Mouse (Mus musculus) hindbrain, embryonic 10.5 days (tissue): ENCODE measurements around the gene Snrpe. TPM values are rescaled to one million over a fixed set of nuclear protein-coding genes. Genes with fewer than 3 reads are reported as not detected.

ENCODE experiments used
- DNase-seq: peaks from one replicate; pipeline ENCODE4 v3.0.0-alpha.2; 2017; ENCODE audit warnings: low spot score
- H3K27ac ChIP-seq: fragments of 300-500 bp; sonication (generic); 2 replicates; pipeline ENCODE4 v1.5.1; 2016; ENCODE audit warnings: mild to moderate bottlenecking, moderate library complexity
- H3K27me3 ChIP-seq: fragments of 300-500 bp; sonication (generic); 2 replicates; pipeline ENCODE4 v1.6.1; 2016; ENCODE audit warnings: mild to moderate bottlenecking; ENCODE audit not compliant: poor library complexity, insufficient read depth, severe bottlenecking
- H3K36me3 ChIP-seq: fragments of 300-500 bp; sonication (generic); 2 replicates; pipeline ENCODE4 v1.6.1; 2016; ENCODE audit warnings: mild to moderate bottlenecking, moderate library complexity
- H3K4me1 ChIP-seq: fragments of 300-500 bp; sonication (generic); replicated peaks from 2 replicates; pipeline ENCODE4 v1.6.1; 2016; ENCODE audit warnings: mild to moderate bottlenecking
- H3K4me3 ChIP-seq: fragments of 300-500 bp; sonication (generic); 2 replicates; pipeline ENCODE4 v1.5.1; 2016; ENCODE audit warnings: mild to moderate bottlenecking, moderate library complexity
- H3K9me3 ChIP-seq: fragments of 300-500 bp; sonication (generic); 2 replicates; pipeline ENCODE4 v1.6.1; 2016; ENCODE audit warnings: mild to moderate bottlenecking, moderate library complexity
- WGBS: fragments of 180-500 bp; shearing (Covaris S2); methylation state at CpG from one replicate; pipeline ENCODE4 v1.1.7; 2016; 5-methylcytosine and 5-hydroxymethylcytosine counted together
- polyA plus RNA-seq: library from polyadenylated mRNA; unstranded; fragments of >200 nt; fragmentation: Nextera tagmentation; extraction: Ambion mirVana; gene quantifications from 2 replicates; pipeline ENCODE4 v1.2.1, GENCODE M21; 2016

Snrpe gene
- polyA plus RNA-seq, 1 experiment from 2014 or later: 842 TPM

- Histone ChIP-seq H3K27ac (no peak overlapping the region), H3K27me3 (no peaks in the 10 kb centered on the region), H3K4me3 (no peak overlapping the region), H3K9me3 (no peaks in the 10 kb centered on the region), H3K4me1 (peaks cover 16% of the 10 kb centered on the region; the same call in 1 of the 2 replicates), H3K36me3 (peaks cover 46% of the 10 kb centered on the region)
- DNase-seq: no peak
- WGBS: 84% methylated on average over 1 of the region's 1 CpGs
Measured at GRCm38 (mm10) chr1:133611436-133611835, 1.3 kb upstream of the Snrpe start.

- Histone ChIP-seq H3K27me3 (no peaks in the 10 kb centered on the region), H3K9me3 (no peaks in the 10 kb centered on the region), H3K36me3 (peaks cover 46% of the 10 kb centered on the region), H3K27ac (peak overlapping the region; percentile 99), H3K4me3 (peak overlapping the region; percentile 94), H3K4me1 (peaks cover 16% of the 10 kb centered on the region; the same call in 1 of the 2 replicates)
- DNase-seq: no peak
- WGBS: 62% methylated on average over 6 of the region's 6 CpGs
Measured at GRCm38 (mm10) chr1:133610601-133611000, 510 bp upstream of the Snrpe start.

- Histone ChIP-seq H3K4me3 (no peak overlapping the region), H3K4me1 (peaks cover 10% of the 10 kb centered on the region), H3K36me3 (peaks cover 95% of the 10 kb centered on the region), H3K27me3 (no peaks in the 10 kb centered on the region), H3K27ac (no peak overlapping the region), H3K9me3 (no peaks in the 10 kb centered on the region)
- 96% methylated on average over 4 of the region's 4 CpGs for WGBS
- no peak for DNase-seq
Measured at GRCm38 (mm10) chr1:133603174-133603573, 6.9 kb downstream of the Snrpe start.

- DNase-seq: peak; percentile 43
- Histone ChIP-seq H3K36me3 (peaks cover 30% of the 10 kb centered on the region), H3K9me3 (no peaks in the 10 kb centered on the region), H3K4me3 (no peak overlapping the region), H3K4me1 (peaks cover 26% of the 10 kb centered on the region), H3K27ac (peak overlapping the region; percentile 71; the same call in 1 of the 2 replicates), H3K27me3 (no peaks in the 10 kb centered on the region)
- 16% methylated on average over 4 of the region's 4 CpGs for WGBS
Measured at GRCm38 (mm10) chr1:133596298-133597007, 13.6 kb downstream of the Snrpe start.

- Histone ChIP-seq H3K27ac (no peak overlapping the region), H3K9me3 (no peaks in the 10 kb centered on the region), H3K4me3 (no peak overlapping the region), H3K36me3 (no peaks in the 10 kb centered on the region), H3K4me1 (no peaks in the 10 kb centered on the region), H3K27me3 (no peaks in the 10 kb centered on the region)
- 79% methylated on average over 6 of the region's 6 CpGs for WGBS
- DNase-seq: no peak
Measured at GRCm38 (mm10) chr1:133585995-133586537, 24.0 kb downstream of the Snrpe start.

GRCm38 (mm10) chr1:133571293-133571692, 38.8 kb downstream of the Snrpe start:
- Histone ChIP-seq H3K9me3 (peaks cover 8% of the 10 kb centered on the region), H3K27me3 (no peaks in the 10 kb centered on the region), H3K4me1 (no peaks in the 10 kb centered on the region), H3K4me3 (no peak overlapping the region), H3K36me3 (no peaks in the 10 kb centered on the region), H3K27ac (no peak overlapping the region)
- DNase-seq: no peak
- WGBS: 87% methylated on average over 11 of the region's 11 CpGs

Other genes with a start within 250 kb of the Snrpe start
- gene Etnk2, start 246.7 kb downstream of the Snrpe start, polyA plus RNA-seq: 2.9 and 4.1 TPM in 2 replicates
- 28.3 and 28.4 TPM in 2 replicates for gene Sox13, start 185.9 kb downstream of the Snrpe start, polyA plus RNA-seq
- not detected in 2 replicates for gene Zbed6, start 50.6 kb upstream of the Snrpe start, polyA plus RNA-seq
- gene Gm38394, start 51.0 kb upstream of the Snrpe start, polyA plus RNA-seq: 3.9 and 4.7 TPM in 2 replicates
- 0.25 TPM in 1 of 2 replicates, not detected in the other for gene Lax1, start 79.8 kb upstream of the Snrpe start, polyA plus RNA-seq
- gene Atp2b4, start 190.8 kb upstream of the Snrpe start, polyA plus RNA-seq: 4.2 and 4.6 TPM in 2 replicates